Mouse (Mus musculus): ENCODE results near the gene Rhd.

The Rhd gene

DNA sequence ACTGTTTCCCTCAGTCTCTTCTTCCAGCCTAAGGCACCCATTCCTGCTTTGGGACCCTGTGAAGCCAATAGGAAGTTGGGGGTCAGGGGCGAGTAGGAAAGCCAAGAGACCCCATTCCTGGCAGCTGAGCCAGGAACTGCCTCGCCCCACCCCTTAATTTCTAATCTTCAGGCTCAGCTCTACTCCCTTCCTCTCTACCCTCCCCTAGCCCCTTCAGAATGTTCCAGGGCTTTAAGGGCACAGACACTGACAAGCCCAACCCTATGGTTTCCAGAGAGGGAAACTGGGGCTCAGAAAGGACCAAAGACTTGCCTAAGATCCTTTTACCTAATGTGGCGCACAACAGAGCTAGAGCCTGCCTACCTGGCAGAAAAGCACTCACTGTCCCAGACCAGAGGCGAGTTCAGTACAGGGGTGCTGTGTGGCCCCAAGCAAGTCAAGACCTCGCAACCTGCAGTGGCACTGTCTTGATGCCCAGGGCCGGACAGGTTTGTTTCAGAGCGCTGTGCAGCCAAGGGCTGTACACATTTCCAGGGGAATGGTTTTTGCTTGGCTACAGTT lies 5.6 kb downstream of the Rhd start:
- CTCF ChIA-PET: interaction anchor here in 2 of 4 experiments (0.5 to 3.3 kb wide), 8 partner anchors 9 to 624 kb away, joined by 3 to 21 read pairs (median 4); no protein-coding TSS in a partner anchor
- POLR2A ChIA-PET: interaction anchor here (0.6 to 3.7 kb wide), 18 partner anchors 10 to 847 kb away, joined by 3 to 27 read pairs (median 5); partner anchors contain the start of genes Rsrp1 (in 2 of the 4), Aunip (in 1 of the 4) and Tmem50a (in 1 of the 4)

DNA sequence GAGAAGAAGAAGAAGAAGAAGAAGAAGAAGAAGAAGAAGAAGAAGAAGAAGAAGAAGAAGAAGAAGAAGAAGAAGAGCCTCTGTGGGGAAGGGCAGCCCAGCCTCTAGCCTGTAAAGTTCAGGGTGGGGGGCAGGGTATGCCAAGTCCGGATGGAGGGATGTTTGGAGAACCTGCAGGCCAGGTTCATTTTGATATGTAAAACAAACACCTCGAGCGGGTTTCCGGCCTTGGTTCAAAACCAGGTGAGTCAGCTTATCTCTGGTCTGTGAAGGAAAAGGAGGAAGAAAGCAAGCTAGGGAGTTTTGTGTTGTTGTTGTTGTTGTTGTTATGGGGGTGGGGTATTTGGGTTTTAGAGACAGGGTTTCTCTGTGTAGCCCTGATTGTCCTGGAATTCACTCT lies 7.1 kb downstream of the Rhd start:
- CTCF ChIA-PET: interaction anchor here in 2 of 4 experiments (0.8 to 1.0 kb wide), 2 partner anchors 83 to 1927 kb away, joined by 3 read pairs; no protein-coding TSS in a partner anchor
- POLR2A ChIA-PET: interaction anchor here in 3 of 4 experiments (0.6 to 1.6 kb wide), 6 partner anchors 17 to 303 kb away, joined by 3 to 6 read pairs (median 4); partner anchors contain the start of gene Rsrp1 (in 1 of the 3)

- ChIA-PET CTCF (interaction anchor here in 2 of 4 experiments (0.6 to 0.8 kb wide), 2 partner anchors 720 to 1928 kb away, joined by 3 read pairs; no protein-coding TSS in a partner anchor), POLR2A (interaction anchor here in 2 of 4 experiments (0.8 to 1.6 kb wide), 3 partner anchors 18 to 76 kb away, joined by 3 to 6 read pairs (median 6); partner anchors contain the start of gene Rsrp1 (in 1 of the 2))
These were observed 7.6 kb downstream of the Rhd start for GRCm38 (mm10) chr4:134871950-134872349.

DNA sequence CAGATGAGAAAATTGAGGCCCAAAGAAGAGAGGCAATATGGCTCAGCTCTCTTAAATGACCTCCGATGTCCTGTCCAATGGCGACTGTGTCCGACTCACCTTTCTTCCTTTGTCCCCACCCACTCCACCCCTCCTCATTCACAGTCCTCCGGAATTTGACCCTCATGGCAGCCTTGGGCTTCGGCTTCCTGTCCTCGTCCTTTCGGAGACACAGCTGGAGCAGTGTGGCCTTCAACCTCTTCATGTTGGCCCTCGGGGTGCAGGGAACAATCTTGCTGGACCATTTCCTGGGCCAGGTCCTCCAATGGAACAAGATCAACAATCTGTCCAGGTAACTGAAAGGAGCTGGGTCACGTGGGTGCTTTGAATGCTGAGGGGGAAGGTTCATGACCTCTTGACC lies 11.8 kb downstream of the Rhd start:
- ChIA-PET POLR2A (interaction anchor here in 3 of 4 experiments (0.6 to 1.9 kb wide), 7 partner anchors 8 to 320 kb away, joined by 3 to 11 read pairs (median 3); partner anchors contain the start of genes Rhd (in 1 of the 3) and Rsrp1 (in 1 of the 3)), CTCF (interaction anchor here in 3 of 4 experiments (0.6 to 2.0 kb wide), 6 partner anchors 8 to 1607 kb away, joined by 3 to 7 read pairs (median 4); no protein-coding TSS in a partner anchor)

DNA sequence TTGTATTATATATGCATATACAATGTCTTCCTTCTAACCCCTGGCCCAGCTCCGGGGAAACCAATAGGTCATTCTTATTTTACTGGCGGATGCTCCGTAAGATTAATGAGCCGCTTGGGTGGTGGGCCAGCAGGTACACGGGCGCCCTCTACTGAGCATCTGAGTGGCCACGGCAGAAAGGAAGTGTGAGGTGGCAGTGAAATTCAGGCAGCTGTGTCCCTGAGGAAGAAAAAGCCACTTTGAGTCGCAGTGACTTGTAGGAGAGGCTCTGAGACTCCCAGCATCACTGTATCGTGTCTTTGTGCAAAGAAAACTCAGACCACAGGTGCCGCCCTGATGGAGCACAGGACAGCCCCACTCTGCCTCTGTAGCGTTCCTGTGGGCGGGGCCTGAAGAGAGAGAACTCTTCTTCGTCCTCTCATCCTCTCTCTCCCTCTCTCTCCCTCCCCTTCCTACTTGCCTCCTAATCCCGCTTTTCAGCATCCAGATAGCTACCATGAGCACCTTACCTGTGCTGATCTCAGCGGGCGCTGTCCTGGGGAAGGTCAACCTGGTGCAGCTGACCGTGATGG lies 15.2 kb downstream of the Rhd start:
- ChIA-PET POLR2A (interaction anchor here in 3 of 4 experiments (0.7 to 1.5 kb wide), 10 partner anchors 10 to 175 kb away, joined by 3 to 5 read pairs (median 3); partner anchors contain the start of genes Rsrp1 (in 2 of the 3) and Man1c1 (in 1 of the 3)), CTCF (interaction anchor here (0.5 to 2.2 kb wide), 48 partner anchors 9 to 345 kb away, joined by 3 to 16 read pairs (median 4); partner anchors contain the start of genes Rhd (in 2 of the 4) and Rsrp1 (in 1 of the 4))

GRCm38 (mm10) chr4:134880041-134880440 lies 15.7 kb downstream of the Rhd start:
- ChIA-PET POLR2A (interaction anchor here in 3 of 4 experiments (0.7 to 1.5 kb wide), 8 partner anchors 16 to 176 kb away, joined by 3 to 5 read pairs (median 3); partner anchors contain the start of genes Man1c1 (in 1 of the 3), Rhd (in 1 of the 3) and Rsrp1 (in 1 of the 3)), CTCF (interaction anchor here (0.5 to 2.2 kb wide), 38 partner anchors 9 to 346 kb away, joined by 3 to 16 read pairs (median 4); partner anchors contain the start of genes Rhd (in 1 of the 4) and Rsrp1 (in 1 of the 4))

DNA sequence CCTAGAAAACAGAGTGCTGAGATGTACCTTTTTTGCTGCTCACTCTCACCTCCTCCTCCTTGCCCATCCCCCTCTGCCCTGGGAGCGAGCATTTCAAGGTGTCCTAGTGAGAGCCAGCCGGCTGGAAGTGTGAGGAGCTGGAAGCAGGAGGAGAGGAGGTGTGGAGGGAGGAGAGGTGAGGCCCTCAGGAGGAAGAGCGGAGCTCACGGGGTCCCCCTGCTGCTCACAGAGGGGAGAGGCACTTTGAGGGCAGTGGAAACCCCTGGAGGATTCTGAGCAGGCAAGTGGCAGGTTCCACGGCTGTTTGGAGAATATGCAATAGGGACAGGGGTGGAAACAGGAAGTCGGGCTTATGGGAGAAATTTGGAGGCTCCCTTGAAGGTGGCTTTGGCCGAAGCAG lies 18.9 kb downstream of the Rhd start:
- ChIA-PET POLR2A (interaction anchor here in 3 of 4 experiments (0.7 to 2.5 kb wide), 19 partner anchors 8 to 144 kb away, joined by 3 to 13 read pairs (median 3); partner anchors contain the start of genes Rsrp1 (in 2 of the 3), Maco1 (in 1 of the 3) and Rhd (in 1 of the 3)), CTCF (interaction anchor here in 3 of 4 experiments (0.5 to 2.7 kb wide), 49 partner anchors 9 to 826 kb away, joined by 3 to 21 read pairs (median 3); partner anchors contain the start of genes Cep85 (in 1 of the 3), Ldlrap1 (in 1 of the 3), Rhd (in 1 of the 3) and Tmem50a (in 1 of the 3))

GRCm38 (mm10) chr4:134883808-134884207 lies 19.5 kb downstream of the Rhd start:
- ChIA-PET POLR2A (interaction anchor here in 3 of 4 experiments (0.8 to 2.5 kb wide), 20 partner anchors 9 to 144 kb away, joined by 3 to 13 read pairs (median 3); partner anchors contain the start of genes Rsrp1 (in 2 of the 3) and Maco1 (in 1 of the 3)), CTCF (interaction anchor here (0.5 to 2.7 kb wide), 45 partner anchors 8 to 825 kb away, joined by 3 to 21 read pairs (median 3); partner anchors contain the start of genes Cep85 (in 1 of the 4), Ldlrap1 (in 1 of the 4), Rhd (in 1 of the 4) and Tmem50a (in 1 of the 4))

GRCm38 (mm10) chr4:134884364-134884763 lies 20.0 kb downstream of the Rhd start:
- ChIA-PET CTCF (interaction anchor here (0.5 to 2.7 kb wide), 22 partner anchors 8 to 825 kb away, joined by 3 to 21 read pairs (median 5); no protein-coding TSS in a partner anchor), POLR2A (interaction anchor here (0.6 to 2.5 kb wide), 11 partner anchors 8 to 111 kb away, joined by 3 to 13 read pairs (median 3); partner anchors contain the start of genes Maco1 (in 1 of the 4) and Rsrp1 (in 1 of the 4))

- ChIA-PET POLR2A (interaction anchor here in 2 of 4 experiments (0.7 to 1.7 kb wide), 4 partner anchors 12 to 31 kb away, joined by 6 to 11 read pairs (median 7); partner anchors contain the start of gene Rsrp1 (in 2 of the 2)), CTCF (interaction anchor here (0.6 to 1.9 kb wide), 19 partner anchors 9 to 349 kb away, joined by 3 to 18 read pairs (median 4); partner anchors contain the start of gene Tmem50a (in 1 of the 4))
These were observed 27.8 kb downstream of the Rhd start for GRCm38 (mm10) chr4:134892096-134892495.

DNA sequence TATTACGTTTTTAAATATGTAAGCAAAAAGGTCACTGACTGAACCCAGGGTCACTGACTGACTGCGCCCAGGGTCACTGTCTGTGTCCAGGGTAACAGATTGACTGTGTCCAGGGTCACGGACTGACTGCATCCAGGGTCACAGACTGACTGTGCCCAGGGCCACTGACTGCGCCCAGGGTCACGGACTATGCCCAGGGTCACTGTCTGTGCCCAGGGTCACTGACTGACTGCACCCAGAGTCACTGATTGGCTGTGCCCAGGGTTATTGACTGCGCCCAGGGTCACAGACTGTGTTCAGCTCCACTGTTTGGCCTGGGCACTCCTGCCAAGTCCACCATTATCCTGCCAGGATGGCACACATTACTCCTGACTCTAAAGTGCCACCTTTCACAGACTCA lies 32.9 kb downstream of the Rhd start:
- ChIA-PET POLR2A (interaction anchor here in 2 of 4 experiments (0.6 to 1.2 kb wide), 2 partner anchors 11 to 1787 kb away, joined by 3 to 4 read pairs; no protein-coding TSS in a partner anchor), CTCF (interaction anchor here in 3 of 4 experiments (0.7 to 1.2 kb wide), 3 partner anchors 14 to 507 kb away, joined by 3 to 4 read pairs (median 3); no protein-coding TSS in a partner anchor)

GRCm38 (mm10) chr4:134901126-134901525 lies 36.8 kb downstream of the Rhd start:
- CTCF ChIA-PET: interaction anchor here in 2 of 4 experiments (0.6 to 0.8 kb wide), 2 partner anchors 9 to 113 kb away, joined by 3 to 4 read pairs; no protein-coding TSS in a partner anchor
- POLR2A ChIA-PET: interaction anchor here in 2 of 4 experiments (0.6 to 0.8 kb wide), 2 partner anchors 16 to 919 kb away, joined by 3 to 5 read pairs; no protein-coding TSS in a partner anchor

- CTCF ChIA-PET: interaction anchor here in 2 of 4 experiments (0.8 to 1.2 kb wide), 4 partner anchors 10 to 110 kb away, joined by 3 to 4 read pairs (median 3); no protein-coding TSS in a partner anchor
- POLR2A ChIA-PET: interaction anchor here in 2 of 4 experiments (0.7 to 4.5 kb wide), 10 partner anchors 10 to 566 kb away, joined by 3 to 32 read pairs (median 3); partner anchors contain the start of genes Rsrp1 (in 2 of the 2) and Tmem50a (in 1 of the 2)
These were observed 38.7 kb downstream of the Rhd start for GRCm38 (mm10) chr4:134903046-134903445.

- ChIA-PET CTCF (interaction anchor here in 1 of 4 experiments (0.7 kb wide), 2 partner anchors 31 to 1010 kb away, joined by 3 to 13 read pairs; no protein-coding TSS in a partner anchor), POLR2A (interaction anchor here in 3 of 4 experiments (0.7 to 7.6 kb wide), 10 partner anchors 12 to 944 kb away, joined by 3 to 95 read pairs (median 4); partner anchors contain the start of genes Rsrp1 (in 3 of the 3) and Srsf10 (in 1 of the 3))
These were observed 47.1 kb downstream of the Rhd start for GRCm38 (mm10) chr4:134911406-134911805.

GRCm38 (mm10) chr4:134913413-134913812 lies 49.1 kb downstream of the Rhd start:
- CTCF ChIA-PET: interaction anchor here (0.6 to 2.3 kb wide), 12 partner anchors 8 to 212 kb away, joined by 3 to 10 read pairs (median 4); no protein-coding TSS in a partner anchor
- POLR2A ChIA-PET: interaction anchor here (0.6 to 7.6 kb wide), 16 partner anchors 8 to 534 kb away, joined by 3 to 95 read pairs (median 4); partner anchors contain the start of genes Rsrp1 (in 4 of the 4) and Syf2 (in 1 of the 4)

DNA sequence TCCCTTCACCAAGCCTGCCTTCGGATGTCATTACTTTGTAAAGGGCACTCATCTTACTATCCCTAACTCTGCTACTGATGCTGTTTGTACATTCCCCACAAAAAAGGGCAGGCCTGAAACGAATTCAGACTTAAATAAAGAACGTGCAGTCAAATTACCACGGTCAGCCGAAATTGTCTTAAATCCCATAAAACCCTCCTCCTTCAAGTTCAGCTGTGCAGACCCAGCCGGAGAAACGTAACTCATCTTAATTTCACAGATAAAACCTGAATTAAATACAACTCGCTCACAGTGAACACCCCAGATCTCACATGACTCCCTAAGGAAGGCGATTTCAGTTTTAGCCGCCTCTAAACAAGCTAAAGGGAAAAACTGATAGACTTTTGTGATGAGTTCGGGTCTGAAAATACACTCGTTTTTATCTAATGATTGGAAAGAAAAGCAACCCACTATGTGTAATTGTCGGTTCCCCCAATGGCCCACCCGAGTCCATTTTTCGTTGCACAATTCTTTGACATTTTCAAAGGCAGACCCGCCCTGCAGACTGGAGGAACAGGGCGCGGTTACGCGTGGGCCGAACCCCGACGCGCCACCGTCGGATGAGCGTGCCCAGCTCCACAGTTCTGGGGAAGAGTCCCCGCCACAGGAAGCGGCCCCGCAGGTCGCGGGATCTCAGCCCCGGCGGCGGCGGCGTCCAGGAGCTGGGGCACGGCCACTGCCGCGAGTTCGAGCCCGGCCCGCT lies 50.0 kb downstream of the Rhd start:
- ChIA-PET CTCF (interaction anchor here in 3 of 4 experiments (0.7 to 2.3 kb wide), 6 partner anchors 10 to 168 kb away, joined by 3 to 10 read pairs (median 4); no protein-coding TSS in a partner anchor), POLR2A (interaction anchor here in 3 of 4 experiments (0.6 to 7.6 kb wide), 13 partner anchors 9 to 130 kb away, joined by 3 to 95 read pairs (median 6); partner anchors contain the start of genes Rsrp1 (in 3 of the 3) and Syf2 (in 1 of the 3))

Measured in embryonic stem cell, embryonic (primary cell).